In genomic region chr3:123322147-123322546, GRCm38 (mm10) we compare ENCODE assay signal across 8 mouse cellular contexts. TPM values are rescaled to one million over a fixed set of nuclear protein-coding genes. Genes with fewer than 3 reads are reported as not detected.
DNase-seq lines count a peak whose midpoint lies in the region; ATAC-seq and TF ChIP-seq lines count a peak whose summit lies in the region.
"Had no signal": no experiment of that assay in that cellular context is flagged by ENCODE, and none has a peak within 500 bp of the region (broad histone marks: within the 10 kb centered on the region; RNA-seq: fewer than 3 reads in every experiment).

No protein-coding gene starts in this region.

- H3K27me3 ChIP-seq in G1E (ENCODE audit: insufficient read depth, low read length) = 0 out of 2 replicates have a peak, but pooled peaks cover 3% of the 10 kb centered on the region
- no peaks in the 10 kb centered on the region for H3K27me3 ChIP-seq in midbrain, embryonic 16.5 days (ENCODE audit: control insufficient read depth, insufficient read depth, low read depth, low read length)

- H3K4me1 ChIP-seq in G1E (ENCODE audit: insufficient read depth, low read depth, low read length) = no peaks in the 10 kb centered on the region
- no peaks in the 10 kb centered on the region for H3K4me1 ChIP-seq in midbrain, embryonic 16.5 days (ENCODE audit: control insufficient read depth, insufficient read depth, low read length)

- H3K4me3 ChIP-seq in G1E (ENCODE audit: low read depth, low read length) = no peak overlapping the region
- no peak overlapping the region for H3K4me3 ChIP-seq in midbrain, embryonic 16.5 days (ENCODE audit: low read depth, low read length)

- no peaks in the 10 kb centered on the region for H3K36me3 ChIP-seq in G1E (replicated peaks)
- no peaks in the 10 kb centered on the region for H3K36me3 ChIP-seq in midbrain, embryonic 16.5 days (ENCODE audit: control insufficient read depth, insufficient read depth, low read length)

- TF ChIP-seq POLR2A in brain, embryonic 14.5 days (IDR thresholded peaks at IDR 0.05; ENCODE audit: borderline replicate concordance, extremely low read depth, insufficient read depth, insufficient read length, poor library complexity, severe bottlenecking) = no peak

- peak; percentile 6 to 21 for DNase-seq in left cerebral cortex, adult 18-20 months (ENCODE audit: low spot score in 2 of 2)
- DNase-seq in left cerebral cortex, postnatal 36 days (ENCODE audit: low spot score in 2 of 2) = no peak
- peak; percentile 16 for DNase-seq in G1E (ENCODE audit: low spot score)
- peak; percentile 68 for DNase-seq in brain, embryonic 14.5 days (ENCODE audit: low read depth)
- peak; percentile 67 to 80 for DNase-seq in heart, postnatal 10 days

- peak; percentile 28; the same call in 1 of the 2 replicates for ATAC-seq in G1E (ENCODE audit: extremely low read depth, insufficient number of reproducible peaks, low FRiP score, poor library complexity, severe bottlenecking)
- 0 out of 2 replicates have a peak, but pooled peaks have one; percentile 37 for ATAC-seq in midbrain, embryonic 16.5 days
- no peak for ATAC-seq in erythroid progenitor cell, adult 5-6 weeks (replicated peaks; ENCODE audit: low FRiP score, poor library complexity, severe bottlenecking)

- H3K9me3 ChIP-seq in G1E (replicated peaks) = no peaks in the 10 kb centered on the region
- no peaks in the 10 kb centered on the region for H3K9me3 ChIP-seq in midbrain, embryonic 16.5 days (replicated peaks; ENCODE audit: control insufficient read depth, low read length, poor library complexity, severe bottlenecking)

- TF ChIP-seq CTCF in G1E (IDR thresholded peaks at IDR 0.05; ENCODE audit: low read depth, low read length) = no peak
- peak; percentile 10; the same call in 1 of the 2 replicates for TF ChIP-seq CTCF in brain, embryonic 14.5 days (IDR thresholded peaks at IDR 0.05; ENCODE audit: borderline replicate concordance, extremely low read depth, insufficient read depth, insufficient read length)

- H3K4me2 ChIP-seq in midbrain, embryonic 16.5 days (ENCODE audit: low read length) = no peak overlapping the region

- H3K27ac ChIP-seq in midbrain, embryonic 16.5 days (ENCODE audit: low read length) = no peak overlapping the region
- H3K27ac ChIP-seq: macrophage had no signal

- 28% methylated on average over 1 of the region's 1 CpGs for WGBS in midbrain, embryonic 16.5 days

- intact Hi-C loops in left cerebral cortex, postnatal 36 days (cut with DNase I) = loop anchor here (1.0 to 2.0 kb wide), 2 partner anchors 88 to 153 kb away; no protein-coding TSS in a partner anchor
- intact Hi-C loops in heart, postnatal 10 days (cut with DNase I) = loop anchor here (2.0 to 10.0 kb wide), 3 partner anchors 55 to 377 kb away; partner anchors contain the start of gene Sec24d

- no peak overlapping the region for H3K9ac ChIP-seq in midbrain, embryonic 16.5 days (ENCODE audit: low read depth, low read length)

RNA-seq across cellular contexts. Expression of gene Sec24d, which starts 54.9 kb away (rescaled TPM):
- total RNA-seq in left cerebral cortex, adult 18-20 months (2021) = 10 to 100 TPM; 12.6 to 13.2 TPM
- total RNA-seq in left cerebral cortex, postnatal 36 days (2021) = 10 to 100 TPM; 10.5 to 10.9 TPM
- total RNA-seq in G1E (2014; fragmentation: Nextera tagmentation) = not detected in 2 replicates
- 0.12 and 0.49 TPM in 2 replicates for total RNA-seq in G1E (2017)
- polyA plus RNA-seq in G1E (2012) = not detected in 2 replicates
- 15.6 and 15.9 TPM in 2 replicates for polyA plus RNA-seq in brain, embryonic 14.5 days (2012; rRNA removed)
- 10 to 100 TPM; 65.0 to 67.8 TPM for total RNA-seq in heart, postnatal 10 days (2021)
- polyA plus RNA-seq in midbrain, embryonic 16.5 days (2015; fragmentation: Nextera tagmentation; extraction: Ambion mirVana) = 14.0 and 16.2 TPM in 2 replicates
- total RNA-seq in erythroid progenitor cell, adult 5-6 weeks (2015; ENCODE audit: low replicate concordance) = 4.2 and 33.2 TPM in 2 replicates
- total RNA-seq in erythroid progenitor cell, adult 5-6 weeks (2017; ENCODE audit: low replicate concordance) = 3.7 and 8.7 TPM in 2 replicates

Comparison
In these comparisons a context has a peak if more than half of its experiments do, and no peak if none do; other contexts are left out.
1. DNase-seq: peak in left cerebral cortex, adult 18-20 months (2 of 2), G1E (single experiment), brain, embryonic 14.5 days (single experiment) and heart, postnatal 10 days (2 of 2); none in left cerebral cortex, postnatal 36 days (0 of 2).